Mouse (Mus musculus) kidney, postnatal 4 days (tissue): ENCODE data around the gene Trim14.

Experiments used
- DNase-seq, 2 experiments: peaks; one replicate each; pipeline ENCODE4 v3.0.0; 2021; ENCODE audit warnings: mixed read lengths in 2 of 2

Gene Trim14

GRCm38 (mm10) chr4:46465740-46466139 lies 70.2 kb downstream of the Trim14 start:
- DNase-seq: no peak

GRCm38 (mm10) chr4:46463130-46463830 lies 72.7 kb downstream of the Trim14 start:
- DNase-seq: peak; percentile 72 to 74

GRCm38 (mm10) chr4:46458411-46458810 lies 77.5 kb downstream of the Trim14 start:
- DNase-seq: no peak

- no peak for DNase-seq
Measured at GRCm38 (mm10) chr4:46457186-46457585, 78.8 kb downstream of the Trim14 start.

GRCm38 (mm10) chr4:46456762-46457161 lies 79.2 kb downstream of the Trim14 start:
- no peak for DNase-seq

GRCm38 (mm10) chr4:46454097-46454864 lies 81.7 kb downstream of the Trim14 start:
- no peak for DNase-seq

- peak; percentile 10 to 17 for DNase-seq
Measured at GRCm38 (mm10) chr4:46452855-46453719, 82.9 kb downstream of the Trim14 start.

- DNase-seq: peak; percentile 67 to 79
Measured at GRCm38 (mm10) chr4:46452481-46452850, 83.5 kb downstream of the Trim14 start.

- peak; percentile 79 to 88 for DNase-seq
Measured at GRCm38 (mm10) chr4:46451758-46452480, 84.0 kb downstream of the Trim14 start.

- DNase-seq: peak; percentile 76 to 87
Measured at GRCm38 (mm10) chr4:46451240-46451757, 84.6 kb downstream of the Trim14 start.

- peak; percentile 95 to 96 for DNase-seq
Measured at GRCm38 (mm10) chr4:46450519-46451131, 85.3 kb downstream of the Trim14 start, which contains the start of gene Anp32b. Gene Anp32b, plus strand, starts transcription at chr4:46450902.

- DNase-seq: no peak
Measured at GRCm38 (mm10) chr4:46450020-46450518, 85.9 kb downstream of the Trim14 start.

- no peak for DNase-seq
Measured at GRCm38 (mm10) chr4:46448886-46449285, 87.1 kb downstream of the Trim14 start.

- DNase-seq: no peak
Measured at GRCm38 (mm10) chr4:46447461-46447860, 88.5 kb downstream of the Trim14 start.

GRCm38 (mm10) chr4:46445237-46445945 lies 90.5 kb downstream of the Trim14 start:
- DNase-seq: peak; percentile 4 to 6
